18 mouse cellular contexts compared by ENCODE assay signal in the genomic region with DNA sequence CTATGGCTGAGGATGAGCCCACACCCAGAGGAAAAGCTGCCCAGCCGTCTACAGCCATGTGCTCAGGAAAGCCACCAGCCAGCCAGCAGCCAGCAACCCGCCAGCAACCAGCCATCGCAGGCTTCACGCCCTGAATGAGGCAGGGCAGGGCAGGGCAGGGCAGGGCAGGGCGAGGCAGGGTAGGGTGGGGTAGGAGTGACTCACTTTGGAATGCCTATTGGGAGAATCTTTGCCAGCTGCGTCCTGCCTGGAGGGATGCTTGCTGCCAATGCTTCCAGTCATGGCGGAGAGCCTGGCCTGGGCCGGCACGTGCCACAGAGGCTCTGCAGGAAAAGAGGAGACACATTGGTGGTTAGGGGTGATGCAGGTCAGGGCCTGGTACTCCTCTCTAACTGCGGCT. TPM values are rescaled to one million over a fixed set of nuclear protein-coding genes. Genes with fewer than 3 reads are reported as not detected.
DNase-seq lines count a peak whose midpoint lies in the region; ATAC-seq and TF ChIP-seq lines count a peak whose summit lies in the region.
"Had no signal": no experiment of that assay in that cellular context is flagged by ENCODE, and none has a peak within 500 bp of the region (broad histone marks: within the 10 kb centered on the region; RNA-seq: fewer than 3 reads in every experiment).

No protein-coding gene starts in this region.

- H3K4me2 ChIP-seq in intestine, postnatal 0 days (replicated peaks; ENCODE audit: low read depth): no peak overlapping the region
- no peak overlapping the region for H3K4me2 ChIP-seq in forebrain, embryonic 16.5 days (ENCODE audit: low read length)
- H3K4me2 ChIP-seq: forebrain, embryonic 15.5 days; hindbrain, embryonic 13.5 days; stomach, embryonic 15.5 days had no signal

- WGBS in intestine, postnatal 0 days: 63% methylated on average over 10 of the region's 10 CpGs
- WGBS in forebrain, embryonic 16.5 days: 87% methylated on average over 10 of the region's 10 CpGs
- 89% methylated on average over 10 of the region's 10 CpGs for WGBS in heart, adult 2 months

- TF ChIP-seq CTCF in gastrocnemius, adult 2 months (IDR thresholded peaks at IDR 0.05): no peak
- no peak for TF ChIP-seq CTCF in intestine, postnatal 0 days (IDR thresholded peaks at IDR 0.05; ENCODE audit: low read depth)
- no peak for TF ChIP-seq CTCF in heart, adult 2 months (IDR thresholded peaks at IDR 0.05)

- peak; percentile 38 for DNase-seq in gastrocnemius, adult 2 months
- DNase-seq in gastrocnemius, adult 8-10 months (ENCODE audit: low spot score in 2 of 2): no peak
- DNase-seq in 3T3-L1 (ENCODE audit: low read depth, low spot score) (peak; percentile 61), NIH3T3 (ENCODE audit: low read depth) (peak; percentile 41)
- DNase-seq in cerebellum, postnatal 4 days (ENCODE audit: low spot score in 2 of 2): no peak
- no peak for DNase-seq in heart, adult 2 months
- DNase-seq: cerebellum, postnatal 14 days; heart, postnatal 14 days; kidney, adult 18-20 months; lung, postnatal 10 days had no signal

- no peak for TF ChIP-seq EP300 in heart, adult 2 months (IDR thresholded peaks at IDR 0.05; ENCODE audit: insufficient read depth, low read depth, low read length)

- no peak overlapping the region for H3K27ac ChIP-seq in gastrocnemius, adult 2 months
- no peak overlapping the region for H3K27ac ChIP-seq in intestine, postnatal 0 days (ENCODE audit: low read depth, low read length)
- H3K27ac ChIP-seq in forebrain, embryonic 16.5 days (ENCODE audit: low read length): no peak overlapping the region
- H3K27ac ChIP-seq in heart, adult 2 months: no peak overlapping the region
- H3K27ac ChIP-seq: forebrain, embryonic 15.5 days; heart, embryonic 10.5 days; hindbrain, embryonic 13.5 days; stomach, embryonic 15.5 days had no signal

- no peak overlapping the region for H3K9ac ChIP-seq in intestine, postnatal 0 days (ENCODE audit: low read depth, low read length)
- no peak overlapping the region for H3K9ac ChIP-seq in forebrain, embryonic 16.5 days (replicated peaks; ENCODE audit: low read depth, low read length)
- no peak overlapping the region for H3K9ac ChIP-seq in heart, adult 2 months (ENCODE audit: low read depth, low read length)
- H3K9ac ChIP-seq: forebrain, embryonic 15.5 days; hindbrain, embryonic 13.5 days; stomach, embryonic 15.5 days had no signal

- no peaks in the 10 kb centered on the region for H3K27me3 ChIP-seq in intestine, postnatal 0 days (replicated peaks; ENCODE audit: control insufficient read depth, insufficient read depth, low read length)
- H3K27me3 ChIP-seq in forebrain, embryonic 16.5 days (replicated peaks; ENCODE audit: control insufficient read depth, insufficient read depth, low read length): no peaks in the 10 kb centered on the region
- no peaks in the 10 kb centered on the region for H3K27me3 ChIP-seq in heart, adult 2 months (ENCODE audit: control insufficient read depth, insufficient read depth, low read length)
- H3K27me3 ChIP-seq: forebrain, embryonic 15.5 days; hindbrain, embryonic 13.5 days; stomach, embryonic 15.5 days had no signal

- no peaks in the 10 kb centered on the region for H3K4me1 ChIP-seq in intestine, postnatal 0 days (replicated peaks; ENCODE audit: control insufficient read depth, insufficient read depth, low read length)
- peaks cover 10% of the 10 kb centered on the region for H3K4me1 ChIP-seq in forebrain, embryonic 16.5 days (replicated peaks; ENCODE audit: control insufficient read depth, insufficient read depth, low read length)
- H3K4me1 ChIP-seq in heart, adult 2 months (ENCODE audit: control insufficient read depth, insufficient read depth, low read length): no peaks in the 10 kb centered on the region
- H3K4me1 ChIP-seq: heart, embryonic 10.5 days; stomach, embryonic 15.5 days had no signal

- TF ChIP-seq POLR2A in heart, adult 2 months (IDR thresholded peaks at IDR 0.05; ENCODE audit: insufficient read depth, low read depth, low read length): no peak

- H3K9me3 ChIP-seq in intestine, postnatal 0 days (ENCODE audit: control insufficient read depth): no peaks in the 10 kb centered on the region
- H3K9me3 ChIP-seq in forebrain, embryonic 16.5 days (ENCODE audit: control insufficient read depth, low read length): no peaks in the 10 kb centered on the region
- H3K9me3 ChIP-seq: forebrain, embryonic 15.5 days; G1E; heart, embryonic 10.5 days; hindbrain, embryonic 13.5 days; stomach, embryonic 15.5 days had no signal

- H3K4me3 ChIP-seq in gastrocnemius, adult 2 months: no peak overlapping the region
- H3K4me3 ChIP-seq in intestine, postnatal 0 days (ENCODE audit: low read depth, low read length): no peak overlapping the region
- no peak overlapping the region for H3K4me3 ChIP-seq in forebrain, embryonic 16.5 days (replicated peaks; ENCODE audit: low read length)
- no peak overlapping the region for H3K4me3 ChIP-seq in heart, adult 2 months
- H3K4me3 ChIP-seq: forebrain, embryonic 15.5 days; heart, embryonic 10.5 days; hindbrain, embryonic 13.5 days; stomach, embryonic 15.5 days had no signal

- intact Hi-C loops in gastrocnemius, adult 2 months (cut with DNase I): no loop called here
- intact Hi-C loops in heart, adult 2 months (cut with DNase I): no loop called here

- ATAC-seq in intestine, postnatal 0 days: peak; percentile 56; the same call in 1 of the 2 replicates
- no peak for ATAC-seq in forebrain, embryonic 16.5 days
- ATAC-seq: activated CD4-positive, CD25-positive, alpha-beta regulatory T cell, adult 4 months; forebrain, embryonic 15.5 days had no signal

- H3K36me3 ChIP-seq in intestine, postnatal 0 days (ENCODE audit: control insufficient read depth, insufficient read depth): peaks cover 97% of the 10 kb centered on the region
- H3K36me3 ChIP-seq in forebrain, embryonic 16.5 days (ENCODE audit: control insufficient read depth, insufficient read depth): peaks cover 2% of the 10 kb centered on the region; the same call in 1 of the 2 replicates
- no peaks in the 10 kb centered on the region for H3K36me3 ChIP-seq in heart, adult 2 months (ENCODE audit: control insufficient read depth, insufficient read depth, low read length)

- H3K79me2 ChIP-seq in heart, adult 2 months (replicated peaks; ENCODE audit: control insufficient read depth, insufficient read depth, low read length): no peaks in the 10 kb centered on the region

RNA-seq across cellular contexts. Expression of a gene that starts 46.7 kb away (rescaled TPM):
- 1 to 10 TPM in 1 of 2 experiments, under 1 TPM in 1; 0.86 to 2.6 TPM for total RNA-seq in gastrocnemius, adult 2 months (2021)
- total RNA-seq in gastrocnemius, adult 8-10 months (2022): 1 to 10 TPM in 3 of 4 experiments, under 1 TPM in 1; 0.92 to 4.5 (median 2.0) TPM
- polyA plus RNA-seq in intestine, postnatal 0 days (2015; fragmentation: Nextera tagmentation; extraction: Ambion mirVana): 1.7 TPM in 2 replicates
- polyA plus RNA-seq in forebrain, embryonic 16.5 days (2015; fragmentation: Nextera tagmentation; extraction: Ambion mirVana): 259 and 270 TPM in 2 replicates
- total RNA-seq in heart, adult 2 months (2021): under 1 TPM in 1 of 2 experiments, not detected in 1; 0.27 TPM
- polyA plus RNA-seq in heart, adult 2 months (2012; rRNA removed): 0.21 and 0.38 TPM in 2 replicates
- polyA plus RNA-seq: activated CD4-positive, CD25-positive, alpha-beta regulatory T cell, adult 4 months had no signal

Comparison
In these comparisons a context has a peak if more than half of its experiments do, and no peak if none do; other contexts are left out.
1. DNase-seq: peak in gastrocnemius, adult 2 months (single experiment), 3T3-L1 (single experiment) and NIH3T3 (single experiment); none in gastrocnemius, adult 8-10 months (0 of 2), cerebellum, postnatal 4 days (0 of 2) and heart, adult 2 months (0 of 2).